Mouse (Mus musculus): ENCODE results near the gene Aars2. TPM values are rescaled to one million over a fixed set of nuclear protein-coding genes. Genes with fewer than 3 reads are reported as not detected.
A peak's percentile ranks its signal among the peaks of the same experiment; 100 is the strongest.

Gene Aars2
- total and polyA plus RNA-seq, 2 experiments from 2014 or later: 15.0 to 25.6 TPM

DNA sequence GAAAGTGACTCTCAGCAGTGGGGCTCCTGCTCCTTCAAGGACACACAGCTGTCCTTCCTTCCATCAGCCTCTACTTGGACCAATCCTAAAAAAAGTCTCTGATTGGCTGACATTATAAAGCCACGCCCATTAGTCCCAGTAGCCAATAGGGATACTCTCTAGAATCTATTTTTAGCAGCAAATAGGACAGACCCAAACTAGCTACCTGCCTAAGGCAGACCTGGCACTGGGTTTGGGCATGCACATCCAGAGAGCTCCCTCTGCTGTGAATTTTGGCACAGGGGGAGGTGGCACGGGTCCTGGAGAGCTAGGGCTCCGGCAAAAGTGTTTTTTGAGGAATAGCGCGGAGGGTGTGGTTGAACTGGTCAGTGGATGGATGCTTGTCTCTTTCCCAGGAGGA lies 19.9 kb downstream of the Aars2 start:
- H3K36me3 ChIP-seq (replicated peaks; ENCODE audit: control insufficient read depth, insufficient read depth, low read length): no peaks in the 10 kb centered on the region
- peak; percentile 22; the same call in 1 of the 2 replicates for ATAC-seq (ENCODE audit: insufficient read depth, low read depth)
- no peak overlapping the region for H3K9ac ChIP-seq (replicated peaks; ENCODE audit: low read depth, low read length)
- H3K4me1 ChIP-seq (ENCODE audit: control insufficient read depth, insufficient read depth): peaks cover 4% of the 10 kb centered on the region; the same call in 1 of the 2 replicates
- H3K27ac ChIP-seq (ENCODE audit: low read depth): no peak overlapping the region
- no peak overlapping the region for H3K4me2 ChIP-seq (ENCODE audit: low read depth, low read length)
- H3K27me3 ChIP-seq (ENCODE audit: control insufficient read depth, insufficient read depth, low read length): peaks cover 10% of the 10 kb centered on the region
- no peaks in the 10 kb centered on the region for H3K9me3 ChIP-seq (replicated peaks; ENCODE audit: control insufficient read depth, low read length)
- no peak overlapping the region for H3K4me3 ChIP-seq (ENCODE audit: low read depth, low read length)
- DNase-seq (ENCODE audit: low spot score): peak; percentile 18
- TF ChIP-seq EP300 (IDR thresholded peaks at IDR 0.05; ENCODE audit: low read depth) (no peak), CTCF (IDR thresholded peaks at IDR 0.05; ENCODE audit: low read depth) (no peak)
- 17% methylated on average over 5 of the region's 5 CpGs for WGBS

DNA sequence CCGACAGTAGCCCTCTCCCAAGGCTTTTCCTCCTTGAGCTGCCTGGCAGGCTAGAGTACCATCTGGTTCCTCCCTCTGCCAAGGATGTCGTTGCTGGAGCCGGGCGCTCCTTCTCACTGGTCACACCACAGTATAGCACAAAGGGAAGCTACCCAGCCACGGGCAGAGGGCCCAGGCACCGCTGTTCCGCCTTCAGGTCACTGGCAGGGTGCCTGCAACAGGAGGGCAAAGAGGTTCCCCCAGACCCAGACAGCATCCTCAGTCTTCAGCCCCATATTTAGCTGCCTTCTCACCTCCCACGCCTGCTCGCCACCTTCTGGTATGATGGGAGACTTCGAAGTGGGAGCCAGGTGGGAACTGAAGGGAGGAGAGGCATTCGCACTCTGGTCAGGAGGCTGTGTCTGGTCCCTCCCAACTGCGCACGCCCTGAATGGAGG lies 23.7 kb downstream of the Aars2 start:
- ATAC-seq (ENCODE audit: insufficient read depth, low read depth) (no peak), DNase-seq (ENCODE audit: low spot score) (no peak)
- Histone ChIP-seq H3K4me2 (ENCODE audit: low read depth, low read length) (no peak overlapping the region), H3K9me3 (replicated peaks; ENCODE audit: control insufficient read depth, low read length) (no peaks in the 10 kb centered on the region), H3K9ac (replicated peaks; ENCODE audit: low read depth, low read length) (no peak overlapping the region), H3K36me3 (replicated peaks; ENCODE audit: control insufficient read depth, insufficient read depth, low read length) (no peaks in the 10 kb centered on the region), H3K4me3 (ENCODE audit: low read depth, low read length) (no peak overlapping the region), H3K27ac (ENCODE audit: low read depth) (no peak overlapping the region), H3K4me1 (ENCODE audit: control insufficient read depth, insufficient read depth) (peaks cover 4% of the 10 kb centered on the region; the same call in 1 of the 2 replicates), H3K27me3 (ENCODE audit: control insufficient read depth, insufficient read depth, low read length) (peaks cover 38% of the 10 kb centered on the region)
- 46% methylated on average over 13 of the region's 13 CpGs for WGBS
- TF ChIP-seq CTCF (IDR thresholded peaks at IDR 0.05; ENCODE audit: low read depth) (no peak), EP300 (IDR thresholded peaks at IDR 0.05; ENCODE audit: low read depth) (no peak)

DNA sequence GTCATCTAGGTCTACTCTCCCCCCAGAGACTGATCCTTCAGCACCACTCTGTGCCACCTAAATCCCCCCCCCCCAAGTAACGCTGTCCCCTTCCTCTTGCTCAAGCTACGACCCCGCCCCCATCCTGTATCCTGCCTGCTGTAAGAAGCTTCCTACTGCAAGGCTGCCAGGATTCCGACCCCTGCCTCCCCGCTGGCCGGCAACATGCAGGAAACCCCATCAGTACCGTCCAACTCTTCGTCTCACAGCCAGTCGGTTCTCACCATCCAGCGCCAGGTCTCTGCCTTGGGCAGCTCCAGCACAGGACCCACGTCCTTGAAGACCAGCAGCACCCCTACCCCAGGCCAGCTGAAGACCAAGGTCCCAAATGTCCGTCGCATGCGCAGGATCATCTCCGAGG lies 26.3 kb downstream of the Aars2 start:
- no peak for TF ChIP-seq EP300 (IDR thresholded peaks at IDR 0.05; ENCODE audit: low read depth)
- no peak for TF ChIP-seq CTCF (IDR thresholded peaks at IDR 0.05; ENCODE audit: low read depth)
- H3K4me3 ChIP-seq (ENCODE audit: low read depth, low read length): no peak overlapping the region
- peaks cover 53% of the 10 kb centered on the region for H3K27me3 ChIP-seq (ENCODE audit: control insufficient read depth, insufficient read depth, low read length)
- H3K36me3 ChIP-seq (replicated peaks; ENCODE audit: control insufficient read depth, insufficient read depth, low read length): no peaks in the 10 kb centered on the region
- no peak overlapping the region for H3K27ac ChIP-seq (ENCODE audit: low read depth)
- ATAC-seq (ENCODE audit: insufficient read depth, low read depth) (no peak), DNase-seq (ENCODE audit: low spot score) (no peak)
- H3K4me2 ChIP-seq (ENCODE audit: low read depth, low read length): no peak overlapping the region
- 38% methylated on average over 15 of the region's 15 CpGs for WGBS
- H3K9me3 ChIP-seq (replicated peaks; ENCODE audit: control insufficient read depth, low read length): no peaks in the 10 kb centered on the region
- H3K4me1 ChIP-seq (ENCODE audit: control insufficient read depth, insufficient read depth): no peaks in the 10 kb centered on the region
- no peak overlapping the region for H3K9ac ChIP-seq (replicated peaks; ENCODE audit: low read depth, low read length)

DNA sequence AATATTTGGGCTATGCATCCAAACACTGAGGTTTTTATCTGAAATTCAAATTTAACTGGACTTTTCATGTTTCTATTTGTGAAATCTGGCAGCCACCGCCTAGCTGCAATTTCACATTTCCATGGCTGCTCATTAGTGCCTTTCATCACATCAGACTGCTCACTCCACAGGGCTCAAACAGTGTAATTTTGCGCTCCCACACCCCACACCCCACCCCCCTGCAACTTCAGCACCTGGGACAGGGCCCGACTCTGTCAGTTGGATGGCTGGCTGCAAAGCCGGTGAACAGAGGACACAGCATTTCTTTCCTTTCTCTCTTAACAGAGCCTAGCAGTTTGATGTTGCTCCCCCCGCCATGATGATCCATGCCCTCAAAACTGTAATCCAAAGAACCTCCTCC lies 29.6 kb downstream of the Aars2 start:
- 15% methylated on average over 5 of the region's 5 CpGs for WGBS

DNA sequence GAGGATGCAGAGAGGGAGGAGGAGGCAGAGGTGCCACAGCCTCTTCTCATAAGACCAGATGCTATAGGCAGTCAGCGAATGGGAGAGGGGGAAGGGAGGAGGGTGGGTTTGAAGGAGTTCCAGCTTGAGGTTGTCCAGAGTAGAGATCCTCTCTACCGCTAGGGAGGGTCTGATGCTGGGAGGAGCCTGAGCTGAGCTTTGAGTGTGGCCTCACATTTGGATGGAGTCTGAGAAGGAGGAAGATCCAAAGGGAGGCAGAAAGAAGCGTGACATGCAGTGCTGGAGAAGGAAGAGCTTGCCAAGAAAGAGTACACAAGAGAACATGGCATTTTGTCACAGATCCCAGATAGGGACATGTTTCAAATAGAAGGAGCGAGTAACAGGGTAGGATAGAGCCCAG lies 31.8 kb downstream of the Aars2 start:
- Histone ChIP-seq H3K4me1 (ENCODE audit: control insufficient read depth, insufficient read depth) (no peaks in the 10 kb centered on the region), H3K9me3 (replicated peaks; ENCODE audit: control insufficient read depth, low read length) (no peaks in the 10 kb centered on the region), H3K4me2 (ENCODE audit: low read depth, low read length) (no peak overlapping the region), H3K27ac (ENCODE audit: low read depth) (no peak overlapping the region), H3K4me3 (ENCODE audit: low read depth, low read length) (no peak overlapping the region), H3K27me3 (ENCODE audit: control insufficient read depth, insufficient read depth, low read length) (peaks cover 80% of the 10 kb centered on the region), H3K36me3 (replicated peaks; ENCODE audit: control insufficient read depth, insufficient read depth, low read length) (no peaks in the 10 kb centered on the region), H3K9ac (replicated peaks; ENCODE audit: low read depth, low read length) (no peak overlapping the region)
- ATAC-seq (ENCODE audit: insufficient read depth, low read depth) (no peak), DNase-seq (ENCODE audit: low spot score) (no peak)
- no peak for TF ChIP-seq EP300 (IDR thresholded peaks at IDR 0.05; ENCODE audit: low read depth)
- TF ChIP-seq CTCF (IDR thresholded peaks at IDR 0.05; ENCODE audit: low read depth): no peak
- WGBS: 55% methylated on average over 4 of the region's 4 CpGs

More for the DNA sequence above, 29.6 kb downstream of the Aars2 start:
- no peaks in the 10 kb centered on the region for H3K9me3 ChIP-seq (replicated peaks; ENCODE audit: control insufficient read depth, low read length)
- ATAC-seq (ENCODE audit: insufficient read depth, low read depth) (peak; percentile 44; the same call in 1 of the 2 replicates), DNase-seq (ENCODE audit: low spot score) (no peak)
- TF ChIP-seq EP300 (IDR thresholded peaks at IDR 0.05; ENCODE audit: low read depth) (no peak), CTCF (IDR thresholded peaks at IDR 0.05; ENCODE audit: low read depth) (no peak)
- H3K4me1 ChIP-seq (ENCODE audit: control insufficient read depth, insufficient read depth): no peaks in the 10 kb centered on the region
- no peak overlapping the region for H3K27ac ChIP-seq (ENCODE audit: low read depth)
- H3K4me3 ChIP-seq (ENCODE audit: low read depth, low read length): no peak overlapping the region
- no peak overlapping the region for H3K4me2 ChIP-seq (ENCODE audit: low read depth, low read length)
- no peak overlapping the region for H3K9ac ChIP-seq (replicated peaks; ENCODE audit: low read depth, low read length)
- no peaks in the 10 kb centered on the region for H3K36me3 ChIP-seq (replicated peaks; ENCODE audit: control insufficient read depth, insufficient read depth, low read length)
- peaks cover 72% of the 10 kb centered on the region for H3K27me3 ChIP-seq (ENCODE audit: control insufficient read depth, insufficient read depth, low read length)

DNA sequence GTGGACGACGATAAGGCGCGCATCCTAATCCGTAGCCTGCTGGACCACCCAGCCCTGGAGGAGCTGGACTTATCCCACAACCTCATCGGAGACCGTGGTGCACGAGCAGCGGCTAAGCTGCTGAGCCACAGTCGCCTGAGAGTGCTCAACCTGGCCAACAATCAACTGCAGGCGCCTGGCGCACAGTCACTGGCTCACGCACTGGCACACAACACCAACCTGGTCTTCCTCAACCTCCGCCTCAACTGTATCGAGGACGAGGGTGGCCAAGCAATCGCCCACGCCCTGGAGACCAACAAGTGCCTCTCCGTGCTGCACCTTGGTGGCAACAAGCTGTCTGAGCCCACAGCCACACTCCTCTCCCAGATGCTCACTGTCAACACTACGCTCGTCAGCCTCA lies 33.0 kb downstream of the Aars2 start:
- H3K36me3 ChIP-seq (replicated peaks; ENCODE audit: control insufficient read depth, insufficient read depth, low read length): no peaks in the 10 kb centered on the region
- H3K27ac ChIP-seq (ENCODE audit: low read depth): no peak overlapping the region
- no peak overlapping the region for H3K4me2 ChIP-seq (ENCODE audit: low read depth, low read length)
- DNase-seq (ENCODE audit: low spot score) (no peak), ATAC-seq (ENCODE audit: insufficient read depth, low read depth) (no peak)
- no peak overlapping the region for H3K4me3 ChIP-seq (ENCODE audit: low read depth, low read length)
- TF ChIP-seq CTCF (IDR thresholded peaks at IDR 0.05; ENCODE audit: low read depth) (no peak), EP300 (IDR thresholded peaks at IDR 0.05; ENCODE audit: low read depth) (no peak)
- no peaks in the 10 kb centered on the region for H3K9me3 ChIP-seq (replicated peaks; ENCODE audit: control insufficient read depth, low read length)
- H3K27me3 ChIP-seq (ENCODE audit: control insufficient read depth, insufficient read depth, low read length): peaks cover 84% of the 10 kb centered on the region
- no peak overlapping the region for H3K9ac ChIP-seq (replicated peaks; ENCODE audit: low read depth, low read length)
- H3K4me1 ChIP-seq (ENCODE audit: control insufficient read depth, insufficient read depth): peaks cover 2% of the 10 kb centered on the region; the same call in 1 of the 2 replicates
- 70% methylated on average over 21 of the region's 21 CpGs for WGBS
